Mouse (Mus musculus): ENCODE measurements around the gene Peli2.

- TF ChIP-seq EP300 (IDR thresholded peaks at IDR 0.05; ENCODE audit: insufficient read depth, low read depth, low read length) (no peak), CTCF (IDR thresholded peaks at IDR 0.05) (no peak), POLR2A (IDR thresholded peaks at IDR 0.05; ENCODE audit: insufficient read depth, low read depth, low read length) (no peak)
Measured at GRCm38 (mm10) chr14:48266710-48267109, 146.1 kb downstream of the Peli2 start.

Measured in heart, adult 2 months (tissue).